Mouse (Mus musculus): ENCODE data around the gene Soga1.

DNA sequence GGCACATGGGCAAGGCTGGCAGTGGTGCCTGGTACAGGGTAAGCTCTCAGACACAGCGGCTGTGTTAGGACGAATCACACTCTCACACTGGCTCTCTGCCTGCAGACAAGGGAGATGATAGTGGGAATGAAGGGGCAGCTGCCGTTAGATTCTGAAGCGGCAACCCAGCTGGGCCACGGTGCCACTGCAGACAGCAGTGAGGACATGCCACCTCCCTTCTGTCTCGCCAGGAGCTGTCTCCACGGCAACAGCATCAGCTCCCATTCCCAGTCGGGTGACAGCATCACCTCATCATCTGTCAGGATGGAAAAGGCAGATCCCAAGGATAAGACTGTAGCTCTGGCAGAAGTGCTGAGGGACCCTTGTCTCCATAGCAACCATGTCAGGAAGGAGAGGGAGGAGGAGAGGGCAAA is 29.2 kb downstream of the Soga1 start:
- TF ChIP-seq CTCF (IDR thresholded peaks at IDR 0.05; ENCODE audit: low read depth, low read length) (no peak), POLR2A (IDR thresholded peaks at IDR 0.05; ENCODE audit: insufficient read depth, low read length) (no peak)
